Mouse (Mus musculus) liver, embryonic 16.5 days (tissue): ENCODE data around the gene Fndc8. TPM values are rescaled to one million over a fixed set of nuclear protein-coding genes. Genes with fewer than 3 reads are reported as not detected.

Experiments used
- ATAC-seq: fragments of 200-750 bp; cut with Nextera tagmentation; 2 replicates; pipeline ENCODE4 v1.8.0; 2017; ENCODE audit warnings: low read depth, mild to moderate bottlenecking, moderate number of reproducible peaks, moderate library complexity
- H3K27ac ChIP-seq: fragments of 300-500 bp; sonication (generic); 2 replicates; pipeline ENCODE4 v1.5.1; 2014; ENCODE audit warnings: mild to moderate bottlenecking, low read length
- H3K27me3 ChIP-seq: fragments of 300-500 bp; sonication (generic); 2 replicates; pipeline ENCODE4 v1.6.1; 2014; ENCODE audit warnings: low read depth, low read length, mixed read lengths; ENCODE audit not compliant: control insufficient read depth, insufficient read depth
- H3K36me3 ChIP-seq: fragments of 300-500 bp; sonication (generic); 2 replicates; pipeline ENCODE4 v1.6.1; 2014; ENCODE audit warnings: mild to moderate bottlenecking; ENCODE audit not compliant: control insufficient read depth, insufficient read depth
- H3K4me1 ChIP-seq: fragments of 300-500 bp; sonication (generic); 2 replicates; pipeline ENCODE4 v1.6.1; 2014; ENCODE audit warnings: low read depth, low read length, mixed read lengths; ENCODE audit not compliant: control insufficient read depth
- H3K4me2 ChIP-seq: fragments of 300-500 bp; sonication (generic); 2 replicates; pipeline ENCODE4 v1.6.1; 2014; ENCODE audit warnings: low read depth, low read length, mixed read lengths
- H3K4me3 ChIP-seq: fragments of 300-500 bp; sonication (generic); 2 replicates; pipeline ENCODE4 v1.5.1; 2014; ENCODE audit warnings: low read depth, mild to moderate bottlenecking, low read length
- H3K9ac ChIP-seq: fragments of 300-500 bp; sonication (generic); 2 replicates; pipeline ENCODE4 v1.6.1; 2014; ENCODE audit warnings: low read depth, low read length
- H3K9me3 ChIP-seq: fragments of 300-500 bp; sonication (generic); replicated peaks from 2 replicates; pipeline ENCODE4 v1.6.1; 2016; ENCODE audit warnings: low read length; ENCODE audit not compliant: control insufficient read depth
- WGBS: fragments of 180-500 bp; shearing (Covaris S2); extraction: QIAGEN DNeasy Blood & Tissue Kit; methylation state at CpG from one replicate; pipeline ENCODE4 v1.1.7; 2014; ENCODE audit not compliant: insufficient replicate concordance; 5-methylcytosine and 5-hydroxymethylcytosine counted together
- polyA plus RNA-seq: library from polyadenylated mRNA; unstranded; fragments of >200 nt; fragmentation: Nextera tagmentation; extraction: Ambion mirVana; gene quantifications from 2 replicates; pipeline ENCODE4 v1.2.1, GENCODE M21; 2015

The Fndc8 gene
- polyA plus RNA-seq, 1 experiment from 2014 or later = 0.12 TPM

- WGBS = 83% methylated on average over 5 of the region's 5 CpGs
- Histone ChIP-seq H3K4me3 (no peak overlapping the region), H3K36me3 (no peaks in the 10 kb centered on the region), H3K4me2 (no peak overlapping the region), H3K27ac (no peak overlapping the region), H3K9me3 (no peaks in the 10 kb centered on the region), H3K27me3 (no peaks in the 10 kb centered on the region), H3K4me1 (peaks cover 3% of the 10 kb centered on the region), H3K9ac (no peak overlapping the region)
- ATAC-seq = no peak
Observed at GRCm38 (mm10) chr11:82875631-82876030, 16.3 kb upstream of the Fndc8 start.

- no peak for ATAC-seq
- H3K4me2 ChIP-seq = no peak overlapping the region
- H3K27me3 ChIP-seq = no peaks in the 10 kb centered on the region
- peaks cover 3% of the 10 kb centered on the region for H3K4me1 ChIP-seq
- H3K9ac ChIP-seq = no peak overlapping the region
- H3K4me3 ChIP-seq = no peak overlapping the region
- H3K9me3 ChIP-seq = no peaks in the 10 kb centered on the region
- H3K36me3 ChIP-seq = no peaks in the 10 kb centered on the region
- no peak overlapping the region for H3K27ac ChIP-seq
- 77% methylated on average over 7 of the region's 7 CpGs for WGBS
Observed at GRCm38 (mm10) chr11:82877726-82878344, 14.1 kb upstream of the Fndc8 start.

- ATAC-seq = no peak
- Histone ChIP-seq H3K4me3 (no peak overlapping the region), H3K9ac (no peak overlapping the region), H3K9me3 (no peaks in the 10 kb centered on the region), H3K4me2 (no peak overlapping the region), H3K4me1 (no peaks in the 10 kb centered on the region), H3K27me3 (no peaks in the 10 kb centered on the region), H3K27ac (no peak overlapping the region), H3K36me3 (no peaks in the 10 kb centered on the region)
- 85% methylated on average over 8 of the region's 8 CpGs for WGBS
Observed at GRCm38 (mm10) chr11:82883180-82883579, 8.7 kb upstream of the Fndc8 start.

GRCm38 (mm10) chr11:82886559-82886958, 5.4 kb upstream of the Fndc8 start:
- Histone ChIP-seq H3K27me3 (no peaks in the 10 kb centered on the region), H3K36me3 (no peaks in the 10 kb centered on the region), H3K4me1 (peaks cover 19% of the 10 kb centered on the region), H3K9ac (no peak overlapping the region), H3K9me3 (no peaks in the 10 kb centered on the region), H3K27ac (no peak overlapping the region), H3K4me2 (no peak overlapping the region), H3K4me3 (no peak overlapping the region)
- ATAC-seq = no peak
- 74% methylated on average over 3 of the region's 3 CpGs for WGBS

- Histone ChIP-seq H3K9ac (no peak overlapping the region), H3K4me3 (no peak overlapping the region), H3K9me3 (no peaks in the 10 kb centered on the region), H3K27me3 (no peaks in the 10 kb centered on the region), H3K4me2 (no peak overlapping the region), H3K36me3 (no peaks in the 10 kb centered on the region), H3K27ac (no peak overlapping the region), H3K4me1 (peaks cover 19% of the 10 kb centered on the region)
- ATAC-seq = no peak
- WGBS = 52% methylated on average over 10 of the region's 10 CpGs
Observed at GRCm38 (mm10) chr11:82888491-82888946, 3.4 kb upstream of the Fndc8 start.

- Histone ChIP-seq H3K27me3 (no peaks in the 10 kb centered on the region), H3K36me3 (no peaks in the 10 kb centered on the region), H3K4me2 (peak overlapping the region; percentile 97), H3K27ac (peak overlapping the region; percentile 62), H3K9me3 (no peaks in the 10 kb centered on the region), H3K4me1 (peaks cover 19% of the 10 kb centered on the region), H3K9ac (peak overlapping the region; percentile 81), H3K4me3 (peak overlapping the region; percentile 82)
- peak; percentile 44 for ATAC-seq
- 3% methylated on average over 31 of the region's 31 CpGs for WGBS
Observed at GRCm38 (mm10) chr11:82889524-82890341, 2.2 kb upstream of the Fndc8 start.

GRCm38 (mm10) chr11:82890342-82890762, 1.6 kb upstream of the Fndc8 start, which contains the start of gene Rad51d:
TSS of gene Rad51d (minus strand) at chr11:82890614.
- peak; percentile 93 for ATAC-seq
- peaks cover 19% of the 10 kb centered on the region for H3K4me1 ChIP-seq
- H3K27ac ChIP-seq = peak within 1 kb of the TSS; percentile 62
- H3K9me3 ChIP-seq = no peaks in the 10 kb centered on the region
- under 1% methylated on average over 26 of the region's 26 CpGs for WGBS
- no peaks in the 10 kb centered on the region for H3K27me3 ChIP-seq
- H3K9ac ChIP-seq = peak within 1 kb of the TSS; percentile 81
- H3K36me3 ChIP-seq = no peaks in the 10 kb centered on the region
- peak within 1 kb of the TSS; percentile 82 for H3K4me3 ChIP-seq
- H3K4me2 ChIP-seq = peak within 1 kb of the TSS; percentile 97

GRCm38 (mm10) chr11:82897478-82897877, 5.6 kb downstream of the Fndc8 start:
- no peaks in the 10 kb centered on the region for H3K4me1 ChIP-seq

GRCm38 (mm10) chr11:82899720-82900119, 7.8 kb downstream of the Fndc8 start:
- no peaks in the 10 kb centered on the region for H3K27me3 ChIP-seq
- H3K9me3 ChIP-seq = no peaks in the 10 kb centered on the region
- no peak overlapping the region for H3K4me2 ChIP-seq
- no peaks in the 10 kb centered on the region for H3K4me1 ChIP-seq
- no peak overlapping the region for H3K4me3 ChIP-seq
- no peak overlapping the region for H3K27ac ChIP-seq
- no peak overlapping the region for H3K9ac ChIP-seq
- WGBS = 75% methylated on average over 5 of the region's 5 CpGs
- H3K36me3 ChIP-seq = peaks cover 13% of the 10 kb centered on the region
- ATAC-seq = no peak

More at GRCm38 (mm10) chr11:82897478-82897877, 5.6 kb downstream of the Fndc8 start:
- no peak overlapping the region for H3K27ac ChIP-seq
- H3K4me2 ChIP-seq = no peak overlapping the region
- H3K36me3 ChIP-seq = peaks cover 9% of the 10 kb centered on the region
- no peak overlapping the region for H3K4me3 ChIP-seq
- H3K9me3 ChIP-seq = no peaks in the 10 kb centered on the region
- H3K27me3 ChIP-seq = no peaks in the 10 kb centered on the region
- no peak overlapping the region for H3K9ac ChIP-seq
- ATAC-seq = no peak
- 65% methylated on average over 10 of the region's 10 CpGs for WGBS
